Mouse (Mus musculus) thymus, adult 2 months (tissue): ENCODE measurements around the gene Gse1. TPM values are rescaled to one million over a fixed set of nuclear protein-coding genes. Genes with fewer than 3 reads are reported as not detected.

Source experiments
- DNase-seq: peaks from one replicate; pipeline ENCODE4 v3.0.0; 2021
- H3K27ac ChIP-seq: fragments of 200-500 bp; 2 replicates; pipeline ENCODE4 v1.5.1; 2012; ENCODE audit warnings: low read length, control low read depth; ENCODE audit not compliant: control insufficient read depth, insufficient read depth
- H3K27me3 ChIP-seq: fragments of 200-500 bp; 2 replicates; pipeline ENCODE4 v1.6.1; 2012; ENCODE audit warnings: mild to moderate bottlenecking, low read length, moderate library complexity, mixed read lengths; ENCODE audit not compliant: control insufficient read depth, insufficient read depth
- H3K36me3 ChIP-seq: fragments of 200-500 bp; 2 replicates; pipeline ENCODE4 v1.6.1; 2012; ENCODE audit warnings: mild to moderate bottlenecking, low read length, moderate library complexity; ENCODE audit not compliant: control insufficient read depth, insufficient read depth
- H3K4me1 ChIP-seq: fragments of 200-500 bp; replicated peaks from 2 replicates; pipeline ENCODE4 v1.6.1; 2012; ENCODE audit warnings: low read length; ENCODE audit not compliant: control insufficient read depth, insufficient read depth
- H3K4me3 ChIP-seq: fragments of 200-500 bp; 2 replicates; pipeline ENCODE4 v1.5.1; 2012; ENCODE audit warnings: mild to moderate bottlenecking, low read length, control low read depth, moderate library complexity; ENCODE audit not compliant: control insufficient read depth, insufficient read depth
- CTCF ChIP-seq: fragments of 200-500 bp; IDR thresholded peaks from 2 replicates; pipeline ENCODE4 v1.5.1; 2012; ENCODE audit warnings: mild to moderate bottlenecking, control low read depth, low read length, moderate library complexity, borderline replicate concordance; ENCODE audit not compliant: control insufficient read depth, poor library complexity, insufficient read depth; ENCODE audit errors: extremely low read depth
- POLR2A ChIP-seq: fragments of 200-500 bp; IDR thresholded peaks from 2 replicates; pipeline ENCODE4 v1.6.1; 2012; ENCODE audit warnings: mild to moderate bottlenecking, low read length, control low read depth, moderate library complexity; ENCODE audit not compliant: control insufficient read depth, poor library complexity, insufficient read depth; ENCODE audit errors: extremely low read depth
- WGBS: fragments of 180-500 bp; shearing (Covaris S2); methylation state at CpG from one replicate; pipeline ENCODE4 v1.1.7; 2018; 5-methylcytosine and 5-hydroxymethylcytosine counted together
- polyA plus RNA-seq: library from polyadenylated mRNA; depleted of rRNA; stranded (reverse); fragments of >200 nt; gene quantifications from 2 replicates; pipeline ENCODE4 v1.2.3, GENCODE M21; 2012; rRNA removed

Gene Gse1
- polyA plus RNA-seq, 1 experiment: 202 TPM

DNA sequence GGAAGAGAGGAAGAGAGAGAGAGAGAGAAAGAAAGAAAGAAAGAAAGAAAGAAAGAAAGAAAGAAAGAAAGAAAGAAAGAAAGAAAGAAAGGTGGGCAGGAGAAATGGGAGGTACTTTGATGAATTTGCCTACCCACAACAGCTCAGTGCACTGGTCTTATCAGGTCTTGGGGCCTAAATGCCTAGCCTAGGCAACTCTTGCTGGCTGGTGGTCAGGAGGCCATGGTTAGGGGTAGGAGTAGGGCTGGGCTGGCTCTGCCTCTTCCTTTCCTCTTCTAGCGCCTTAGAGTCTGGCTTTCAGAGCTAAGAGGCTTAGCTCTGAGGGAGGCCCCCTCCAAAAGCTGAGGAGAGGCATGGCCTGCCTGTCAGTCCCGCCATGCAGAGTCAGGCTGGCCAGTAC lies 395.4 kb downstream of the Gse1 start:
- Histone ChIP-seq H3K4me1 (no peaks in the 10 kb centered on the region), H3K4me3 (no peak overlapping the region), H3K36me3 (no peaks in the 10 kb centered on the region), H3K27me3 (no peaks in the 10 kb centered on the region), H3K27ac (no peak overlapping the region)
- TF ChIP-seq CTCF (no peak), POLR2A (no peak)
- 55% methylated on average over 2 of the region's 2 CpGs for WGBS
- no peak for DNase-seq

DNA sequence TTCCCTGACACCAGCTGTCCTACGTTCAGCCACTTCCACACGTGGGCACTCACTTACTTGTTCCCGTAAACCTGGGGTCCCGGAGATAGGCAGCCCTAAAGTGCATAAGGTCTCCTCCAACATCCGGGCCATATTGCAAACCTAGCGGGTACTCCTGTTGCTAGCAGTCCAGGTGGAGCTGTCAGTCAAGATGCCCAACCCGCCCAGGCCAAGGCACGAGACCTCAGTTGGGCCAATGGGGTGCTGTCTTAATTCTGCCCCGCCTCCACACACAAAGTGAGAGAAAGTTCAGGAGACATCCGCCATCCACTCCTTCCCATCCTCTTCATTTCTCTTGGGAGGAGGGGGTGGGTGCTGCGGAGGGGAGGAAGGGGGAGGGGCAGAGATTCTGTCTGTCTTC lies 398.2 kb downstream of the Gse1 start:
- H3K36me3 ChIP-seq: no peaks in the 10 kb centered on the region
- H3K4me1 ChIP-seq: peaks cover 3% of the 10 kb centered on the region; the same call in 1 of the 2 replicates
- H3K27ac ChIP-seq: no peak overlapping the region
- no peak for TF ChIP-seq CTCF
- TF ChIP-seq POLR2A: no peak
- no peaks in the 10 kb centered on the region for H3K27me3 ChIP-seq
- no peak for DNase-seq
- 93% methylated on average over 11 of the region's 11 CpGs for WGBS
- no peak overlapping the region for H3K4me3 ChIP-seq

DNA sequence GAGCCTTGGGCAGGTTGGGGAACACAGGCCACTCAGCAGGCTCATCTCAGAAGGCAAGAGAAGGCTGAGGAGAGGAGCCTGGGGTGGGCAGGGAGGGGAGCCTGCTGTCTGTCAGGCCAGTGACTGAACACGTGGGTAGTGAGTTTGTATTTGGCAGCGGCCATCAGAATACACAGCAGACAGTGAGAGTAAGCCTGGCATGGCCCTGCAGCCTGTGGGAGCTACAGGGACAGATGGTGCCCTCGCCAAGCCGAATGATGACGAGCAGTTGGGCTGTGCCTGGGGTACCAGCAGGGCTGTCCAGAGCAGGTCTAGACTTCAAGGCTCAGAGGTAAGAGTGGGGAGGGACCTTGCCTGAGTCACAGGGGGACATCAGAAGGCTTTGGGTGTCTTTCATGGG lies 399.0 kb downstream of the Gse1 start:
- peaks cover 3% of the 10 kb centered on the region; the same call in 1 of the 2 replicates for H3K4me1 ChIP-seq
- no peaks in the 10 kb centered on the region for H3K27me3 ChIP-seq
- H3K27ac ChIP-seq: no peak overlapping the region
- no peak overlapping the region for H3K4me3 ChIP-seq
- no peak for TF ChIP-seq CTCF
- TF ChIP-seq POLR2A: no peak
- H3K36me3 ChIP-seq: no peaks in the 10 kb centered on the region
- DNase-seq: no peak
- 94% methylated on average over 5 of the region's 5 CpGs for WGBS

DNA sequence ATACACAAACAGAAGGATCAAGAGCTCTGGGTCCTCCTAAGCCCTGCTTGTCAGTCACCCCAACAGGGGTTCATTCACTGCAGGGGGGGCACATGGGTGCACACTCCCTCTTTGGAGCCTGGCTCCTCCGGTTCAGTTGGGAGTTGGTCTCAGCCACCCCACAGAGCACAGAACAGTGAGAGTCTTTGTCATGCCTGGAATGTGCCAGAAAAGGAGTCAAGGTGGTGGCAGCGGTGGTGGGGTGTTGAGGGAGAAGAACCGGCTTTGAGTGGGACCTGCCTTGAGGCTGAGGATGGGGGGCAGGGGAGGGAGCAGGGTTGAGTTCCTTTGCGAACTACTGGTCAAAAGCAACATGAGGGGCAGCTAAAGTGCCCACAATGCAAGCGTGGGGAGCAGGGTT lies 401.8 kb downstream of the Gse1 start:
- DNase-seq: no peak
- H3K27me3 ChIP-seq: no peaks in the 10 kb centered on the region
- no peak for TF ChIP-seq CTCF

DNA sequence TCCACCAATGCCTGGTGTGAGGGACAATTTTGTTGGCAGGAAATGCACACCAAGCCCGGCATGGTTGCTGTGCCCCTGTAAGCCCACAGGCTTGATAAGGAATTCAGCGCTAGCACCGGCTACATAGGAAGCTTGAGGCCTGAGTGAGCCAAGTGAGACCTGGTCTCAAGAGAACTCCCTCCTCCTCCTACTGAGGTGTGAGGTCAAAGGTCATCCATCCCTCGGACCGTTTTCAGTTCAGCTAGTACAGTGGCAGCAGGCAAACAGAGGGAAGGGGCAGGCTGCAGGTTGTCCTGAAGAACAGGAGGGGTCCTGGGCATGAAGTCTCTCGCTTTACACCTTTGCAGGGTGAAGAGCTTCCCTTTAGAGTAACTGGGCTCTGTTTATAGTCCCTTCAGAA lies 402.6 kb downstream of the Gse1 start:
- no peak overlapping the region for H3K27ac ChIP-seq

More for the DNA sequence above, 401.8 kb downstream of the Gse1 start:
- no peaks in the 10 kb centered on the region for H3K36me3 ChIP-seq
- no peak overlapping the region for H3K27ac ChIP-seq
- no peak overlapping the region for H3K4me3 ChIP-seq
- peaks cover 16% of the 10 kb centered on the region for H3K4me1 ChIP-seq
- WGBS: 91% methylated on average over 5 of the region's 5 CpGs

More for the DNA sequence above, 402.6 kb downstream of the Gse1 start:
- TF ChIP-seq POLR2A: no peak
- no peak for TF ChIP-seq CTCF
- Histone ChIP-seq H3K36me3 (no peaks in the 10 kb centered on the region), H3K27me3 (no peaks in the 10 kb centered on the region), H3K4me1 (peaks cover 16% of the 10 kb centered on the region), H3K4me3 (no peak overlapping the region)
- 88% methylated on average over 6 of the region's 6 CpGs for WGBS
- DNase-seq: no peak

Other genes with a start within 250 kb of the Gse1 start
- gene Crispld2, start 236.0 kb upstream of the Gse1 start, polyA plus RNA-seq: 7.6 TPM in 2 replicates
- gene Zdhhc7, start 127.0 kb upstream of the Gse1 start, polyA plus RNA-seq: 93.4 and 94.2 TPM in 2 replicates
- 4.9 and 8.6 TPM in 2 replicates for gene 6430548M08Rik, start 114.3 kb upstream of the Gse1 start, polyA plus RNA-seq
- gene Fam92b, start 51.0 kb upstream of the Gse1 start, polyA plus RNA-seq: 0.39 TPM in 1 of 2 replicates, not detected in the other